Mouse (Mus musculus): ENCODE results near the gene Eml2. TPM values are rescaled to one million over a fixed set of nuclear protein-coding genes. Genes with fewer than 3 reads are reported as not detected.

Gene Eml2
- polyA plus RNA-seq, 1 experiment from 2014 or later: 18.9 TPM

DNA sequence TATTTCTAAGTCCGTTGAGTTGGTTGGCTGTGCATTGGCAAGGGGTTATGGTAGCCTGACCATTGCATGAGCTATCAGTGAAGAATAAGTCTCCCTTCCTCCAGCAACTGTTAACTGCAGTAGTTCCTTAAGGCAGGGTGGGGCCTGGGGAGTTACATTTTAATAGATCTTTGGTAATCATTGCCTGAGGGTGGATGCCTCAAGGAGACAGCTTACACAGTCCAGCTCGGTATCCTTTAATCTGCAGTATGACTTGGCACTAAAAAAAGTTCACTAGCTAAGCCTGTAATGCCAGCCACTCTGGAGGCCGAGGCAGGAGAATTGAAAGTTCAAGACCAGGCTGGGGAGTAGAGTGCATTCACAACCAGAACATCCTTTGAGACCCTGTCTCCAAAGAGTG, 55.6 kb downstream of the Eml2 start:
- Histone ChIP-seq H3K27me3 (no peaks in the 10 kb centered on the region), H3K4me2 (no peak overlapping the region), H3K27ac (no peak overlapping the region), H3K4me1 (replicated peaks) (peaks cover 46% of the 10 kb centered on the region), H3K36me3 (peaks cover 10% of the 10 kb centered on the region; the same call in 1 of the 2 replicates), H3K9ac (no peak overlapping the region), H3K4me3 (no peak overlapping the region), H3K9me3 (replicated peaks) (no peaks in the 10 kb centered on the region)
- ATAC-seq (replicated peaks; ENCODE audit: insufficient number of reproducible peaks, insufficient read depth, low FRiP score, low read depth): no peak
- 86% methylated on average over 3 of the region's 3 CpGs for WGBS

GRCm38 (mm10) chr7:19234652-19235051, 58.4 kb downstream of the Eml2 start:
- H3K27ac ChIP-seq: peak overlapping the region; percentile 85; the same call in 1 of the 2 replicates

GRCm38 (mm10) chr7:19235092-19235671, 59.0 kb downstream of the Eml2 start:
- Histone ChIP-seq H3K36me3 (peaks cover 10% of the 10 kb centered on the region; the same call in 1 of the 2 replicates), H3K4me2 (no peak overlapping the region), H3K4me3 (no peak overlapping the region), H3K9me3 (replicated peaks) (no peaks in the 10 kb centered on the region), H3K4me1 (replicated peaks) (peaks cover 59% of the 10 kb centered on the region), H3K9ac (no peak overlapping the region), H3K27me3 (no peaks in the 10 kb centered on the region), H3K27ac (peak overlapping the region; percentile 85)
- 71% methylated on average over 2 of the region's 2 CpGs for WGBS
- no peak for ATAC-seq (replicated peaks; ENCODE audit: insufficient number of reproducible peaks, insufficient read depth, low FRiP score, low read depth)

More at GRCm38 (mm10) chr7:19234652-19235051, 58.4 kb downstream of the Eml2 start:
- no peak for ATAC-seq (replicated peaks; ENCODE audit: insufficient number of reproducible peaks, insufficient read depth, low FRiP score, low read depth)
- Histone ChIP-seq H3K9ac (no peak overlapping the region), H3K4me2 (no peak overlapping the region), H3K36me3 (peaks cover 10% of the 10 kb centered on the region; the same call in 1 of the 2 replicates), H3K9me3 (replicated peaks) (no peaks in the 10 kb centered on the region), H3K4me1 (replicated peaks) (peaks cover 59% of the 10 kb centered on the region), H3K4me3 (no peak overlapping the region), H3K27me3 (no peaks in the 10 kb centered on the region)
- WGBS: 70% methylated on average over 5 of the region's 5 CpGs

- H3K27me3 ChIP-seq: no peaks in the 10 kb centered on the region
- H3K4me1 ChIP-seq (replicated peaks): peaks cover 55% of the 10 kb centered on the region
- H3K27ac ChIP-seq: peak overlapping the region; percentile 85
- no peak for ATAC-seq (replicated peaks; ENCODE audit: insufficient number of reproducible peaks, insufficient read depth, low FRiP score, low read depth)
- H3K4me2 ChIP-seq: 0 out of 2 replicates have a peak overlapping the region, but pooled peaks have one; percentile 4
- no peak overlapping the region for H3K4me3 ChIP-seq
- H3K9ac ChIP-seq: no peak overlapping the region
- WGBS: 64% methylated on average over 2 of the region's 2 CpGs
- 0 out of 2 replicates have a peak, but pooled peaks cover 5% of the 10 kb centered on the region for H3K36me3 ChIP-seq
- H3K9me3 ChIP-seq (replicated peaks): no peaks in the 10 kb centered on the region
Measured at GRCm38 (mm10) chr7:19236411-19236810, 60.2 kb downstream of the Eml2 start.

GRCm38 (mm10) chr7:19238344-19238743, 62.1 kb downstream of the Eml2 start:
- no peak overlapping the region for H3K4me2 ChIP-seq
- no peaks in the 10 kb centered on the region for H3K27me3 ChIP-seq
- H3K9me3 ChIP-seq (replicated peaks): no peaks in the 10 kb centered on the region
- H3K4me3 ChIP-seq: no peak overlapping the region
- H3K27ac ChIP-seq: peak overlapping the region; percentile 78
- 0 out of 2 replicates have a peak, but pooled peaks cover 5% of the 10 kb centered on the region for H3K36me3 ChIP-seq
- H3K4me1 ChIP-seq (replicated peaks): peaks cover 50% of the 10 kb centered on the region
- no peak overlapping the region for H3K9ac ChIP-seq
- 66% methylated on average over 4 of the region's 4 CpGs for WGBS
- ATAC-seq (replicated peaks; ENCODE audit: insufficient number of reproducible peaks, insufficient read depth, low FRiP score, low read depth): 0 out of 2 replicates have a peak, but pooled peaks have one; percentile 19

- H3K36me3 ChIP-seq: no peaks in the 10 kb centered on the region
- WGBS: 0% methylated on average over 1 of the region's 1 CpGs
- ATAC-seq (replicated peaks; ENCODE audit: insufficient number of reproducible peaks, insufficient read depth, low FRiP score, low read depth): peak; percentile 83; the same call in 1 of the 2 replicates
- no peak overlapping the region for H3K4me3 ChIP-seq
- peak overlapping the region; percentile 78 for H3K27ac ChIP-seq
- no peak overlapping the region for H3K9ac ChIP-seq
- no peak overlapping the region for H3K4me2 ChIP-seq
- no peaks in the 10 kb centered on the region for H3K9me3 ChIP-seq (replicated peaks)
- H3K4me1 ChIP-seq (replicated peaks): peaks cover 50% of the 10 kb centered on the region
- no peaks in the 10 kb centered on the region for H3K27me3 ChIP-seq
Measured at GRCm38 (mm10) chr7:19239423-19239822, 63.2 kb downstream of the Eml2 start.

GRCm38 (mm10) chr7:19239986-19240385, 63.8 kb downstream of the Eml2 start:
- Histone ChIP-seq H3K9me3 (replicated peaks) (no peaks in the 10 kb centered on the region), H3K4me3 (no peak overlapping the region), H3K4me2 (no peak overlapping the region), H3K4me1 (replicated peaks) (peaks cover 45% of the 10 kb centered on the region), H3K9ac (0 out of 2 replicates have a peak overlapping the region, but pooled peaks have one; percentile 18), H3K27me3 (no peaks in the 10 kb centered on the region), H3K27ac (peak overlapping the region; percentile 78), H3K36me3 (0 out of 2 replicates have a peak, but pooled peaks cover under 1% of the 10 kb centered on the region)
- ATAC-seq (replicated peaks; ENCODE audit: insufficient number of reproducible peaks, insufficient read depth, low FRiP score, low read depth): no peak
- 47% methylated on average over 4 of the region's 4 CpGs for WGBS

GRCm38 (mm10) chr7:19240905-19241463, 64.8 kb downstream of the Eml2 start:
- Histone ChIP-seq H3K4me1 (replicated peaks) (peaks cover 35% of the 10 kb centered on the region), H3K4me3 (no peak overlapping the region), H3K9me3 (replicated peaks) (no peaks in the 10 kb centered on the region), H3K27ac (no peak overlapping the region), H3K27me3 (no peaks in the 10 kb centered on the region), H3K9ac (no peak overlapping the region), H3K4me2 (no peak overlapping the region), H3K36me3 (peaks cover 11% of the 10 kb centered on the region)
- 89% methylated on average over 8 of the region's 8 CpGs for WGBS
- no peak for ATAC-seq (replicated peaks; ENCODE audit: insufficient number of reproducible peaks, insufficient read depth, low FRiP score, low read depth)

- H3K27ac ChIP-seq: no peak overlapping the region
- H3K4me1 ChIP-seq (replicated peaks): peaks cover 25% of the 10 kb centered on the region
- no peak overlapping the region for H3K4me2 ChIP-seq
- no peak for ATAC-seq (replicated peaks; ENCODE audit: insufficient number of reproducible peaks, insufficient read depth, low FRiP score, low read depth)
- no peak overlapping the region for H3K4me3 ChIP-seq
- H3K27me3 ChIP-seq: no peaks in the 10 kb centered on the region
- WGBS: 97% methylated on average over 1 of the region's 1 CpGs
- no peak overlapping the region for H3K9ac ChIP-seq
- peaks cover 14% of the 10 kb centered on the region for H3K36me3 ChIP-seq
- no peaks in the 10 kb centered on the region for H3K9me3 ChIP-seq (replicated peaks)
Measured at GRCm38 (mm10) chr7:19242005-19242404, 65.8 kb downstream of the Eml2 start.

GRCm38 (mm10) chr7:19243858-19244257, 67.6 kb downstream of the Eml2 start:
- ATAC-seq (replicated peaks; ENCODE audit: insufficient number of reproducible peaks, insufficient read depth, low FRiP score, low read depth): no peak
- H3K4me2 ChIP-seq: no peak overlapping the region
- no peak overlapping the region for H3K4me3 ChIP-seq
- 55% methylated on average over 5 of the region's 5 CpGs for WGBS
- H3K4me1 ChIP-seq (replicated peaks): peaks cover 11% of the 10 kb centered on the region
- peaks cover 22% of the 10 kb centered on the region for H3K36me3 ChIP-seq
- no peak overlapping the region for H3K27ac ChIP-seq
- no peaks in the 10 kb centered on the region for H3K9me3 ChIP-seq (replicated peaks)
- H3K9ac ChIP-seq: no peak overlapping the region
- H3K27me3 ChIP-seq: no peaks in the 10 kb centered on the region

GRCm38 (mm10) chr7:19245083-19245482, 68.9 kb downstream of the Eml2 start:
- Histone ChIP-seq H3K36me3 (peaks cover 22% of the 10 kb centered on the region), H3K27me3 (no peaks in the 10 kb centered on the region), H3K9me3 (replicated peaks) (no peaks in the 10 kb centered on the region), H3K27ac (no peak overlapping the region), H3K9ac (no peak overlapping the region), H3K4me3 (no peak overlapping the region), H3K4me1 (replicated peaks) (no peaks in the 10 kb centered on the region), H3K4me2 (no peak overlapping the region)
- no peak for ATAC-seq (replicated peaks; ENCODE audit: insufficient number of reproducible peaks, insufficient read depth, low FRiP score, low read depth)
- WGBS: 60% methylated on average over 3 of the region's 3 CpGs

- Histone ChIP-seq H3K4me3 (no peak overlapping the region), H3K36me3 (peaks cover 22% of the 10 kb centered on the region), H3K27ac (no peak overlapping the region), H3K4me1 (replicated peaks) (no peaks in the 10 kb centered on the region), H3K9me3 (replicated peaks) (no peaks in the 10 kb centered on the region), H3K27me3 (no peaks in the 10 kb centered on the region), H3K9ac (no peak overlapping the region), H3K4me2 (no peak overlapping the region)
- 87% methylated on average over 1 of the region's 1 CpGs for WGBS
- no peak for ATAC-seq (replicated peaks; ENCODE audit: insufficient number of reproducible peaks, insufficient read depth, low FRiP score, low read depth)
Measured at GRCm38 (mm10) chr7:19246855-19247254, 70.6 kb downstream of the Eml2 start.

Measured in heart, embryonic 15.5 days (tissue).